Mouse (Mus musculus): ENCODE results near the gene Tpm1.

Tpm1 gene

DNA sequence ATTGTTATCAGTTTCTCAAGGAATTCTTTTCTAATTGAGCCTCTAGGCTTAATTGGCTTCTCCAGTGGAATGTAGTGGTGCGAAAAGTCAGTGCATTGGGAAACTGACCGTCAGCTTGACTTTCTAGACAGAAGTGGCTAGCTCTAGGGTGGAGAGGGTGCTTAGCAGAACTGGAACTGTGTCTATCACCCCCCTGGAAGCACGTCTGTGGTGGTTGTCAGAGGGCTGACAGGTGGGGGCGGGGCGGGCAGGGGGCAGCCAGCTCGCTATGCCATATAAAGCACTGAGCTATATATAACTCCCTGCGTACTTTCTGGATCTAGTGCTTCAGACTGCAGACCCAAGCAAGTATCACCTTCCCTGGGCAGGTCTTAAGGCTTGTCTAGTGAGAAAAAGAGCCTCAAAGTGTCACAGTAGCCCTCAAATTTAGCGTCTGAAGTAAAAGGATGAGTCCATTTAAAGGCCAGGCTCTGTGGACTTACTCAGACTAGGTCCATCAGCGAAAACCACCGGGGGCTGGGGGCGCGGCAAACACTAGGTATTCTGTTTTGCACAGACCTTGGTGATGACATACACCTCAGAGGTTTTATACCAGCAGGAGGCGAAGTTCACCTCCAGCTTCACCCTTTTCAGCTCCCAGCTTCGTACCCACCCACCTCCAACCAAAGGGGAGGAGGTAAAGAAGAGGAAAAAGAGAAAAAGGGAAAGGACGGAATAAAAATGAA lies 2.2 kb downstream of the Tpm1 start:
- DNase-seq (ENCODE audit: extremely low spot score, low spot score) = peak; percentile 30

- DNase-seq (ENCODE audit: extremely low spot score, low spot score) = no peak
These were observed 3.1 kb downstream of the Tpm1 start for GRCm38 (mm10) chr9:67045966-67046602.

DNA sequence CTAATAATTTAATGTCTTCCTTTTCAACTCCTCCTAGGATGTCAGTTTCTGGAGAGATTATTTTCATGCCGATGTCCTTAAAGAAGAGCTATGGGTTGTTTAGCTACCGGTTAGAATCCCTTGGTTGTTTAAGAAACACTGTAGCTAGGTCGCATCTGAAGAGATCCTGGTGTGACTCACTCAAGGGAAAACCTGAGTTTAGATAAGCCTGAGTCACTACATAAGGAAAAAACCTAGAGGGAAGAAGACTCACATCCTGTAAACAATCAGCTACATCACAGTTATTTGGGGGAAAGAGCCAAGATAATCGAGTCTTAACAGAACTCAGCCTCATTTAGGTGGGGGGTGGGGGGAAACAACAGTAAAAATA lies 3.9 kb downstream of the Tpm1 start:
- DNase-seq (ENCODE audit: extremely low spot score, low spot score) = no peak

DNA sequence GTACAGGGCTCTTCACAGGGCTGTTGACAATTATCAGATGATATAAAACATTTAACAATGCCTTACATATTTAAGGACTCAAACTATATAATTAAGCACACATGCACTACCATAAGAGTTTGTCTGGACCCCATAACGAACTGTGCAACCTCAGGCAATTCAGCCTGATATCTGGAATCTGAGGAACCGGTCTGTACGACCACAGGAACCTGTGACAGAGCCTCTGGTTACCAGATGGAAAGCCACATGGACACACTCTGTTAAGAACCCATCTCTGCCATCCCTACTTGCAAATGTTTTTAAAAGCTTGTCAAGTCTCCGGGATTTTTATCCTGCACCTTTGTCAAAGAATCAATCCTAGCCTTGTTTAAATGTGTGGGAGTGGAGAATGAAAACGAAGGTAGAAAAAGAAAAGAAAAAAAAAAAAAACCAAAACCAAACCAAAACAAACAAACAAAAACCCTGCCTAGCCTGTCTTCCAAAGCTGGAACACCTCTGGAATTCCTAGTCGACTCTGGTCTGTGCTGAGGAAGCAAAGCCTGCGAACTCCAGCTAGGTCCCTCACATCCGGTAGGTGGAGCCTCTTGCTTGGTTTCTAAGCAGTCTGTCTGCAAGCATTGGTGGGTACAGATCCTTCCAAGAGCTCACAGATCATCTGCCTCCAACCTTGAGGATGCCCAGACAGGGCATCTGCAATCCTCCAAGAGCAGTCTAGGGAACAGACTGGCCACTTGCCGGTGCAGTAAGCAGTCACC lies 4.5 kb downstream of the Tpm1 start:
- peak; percentile 59 for DNase-seq (ENCODE audit: extremely low spot score, low spot score)

DNA sequence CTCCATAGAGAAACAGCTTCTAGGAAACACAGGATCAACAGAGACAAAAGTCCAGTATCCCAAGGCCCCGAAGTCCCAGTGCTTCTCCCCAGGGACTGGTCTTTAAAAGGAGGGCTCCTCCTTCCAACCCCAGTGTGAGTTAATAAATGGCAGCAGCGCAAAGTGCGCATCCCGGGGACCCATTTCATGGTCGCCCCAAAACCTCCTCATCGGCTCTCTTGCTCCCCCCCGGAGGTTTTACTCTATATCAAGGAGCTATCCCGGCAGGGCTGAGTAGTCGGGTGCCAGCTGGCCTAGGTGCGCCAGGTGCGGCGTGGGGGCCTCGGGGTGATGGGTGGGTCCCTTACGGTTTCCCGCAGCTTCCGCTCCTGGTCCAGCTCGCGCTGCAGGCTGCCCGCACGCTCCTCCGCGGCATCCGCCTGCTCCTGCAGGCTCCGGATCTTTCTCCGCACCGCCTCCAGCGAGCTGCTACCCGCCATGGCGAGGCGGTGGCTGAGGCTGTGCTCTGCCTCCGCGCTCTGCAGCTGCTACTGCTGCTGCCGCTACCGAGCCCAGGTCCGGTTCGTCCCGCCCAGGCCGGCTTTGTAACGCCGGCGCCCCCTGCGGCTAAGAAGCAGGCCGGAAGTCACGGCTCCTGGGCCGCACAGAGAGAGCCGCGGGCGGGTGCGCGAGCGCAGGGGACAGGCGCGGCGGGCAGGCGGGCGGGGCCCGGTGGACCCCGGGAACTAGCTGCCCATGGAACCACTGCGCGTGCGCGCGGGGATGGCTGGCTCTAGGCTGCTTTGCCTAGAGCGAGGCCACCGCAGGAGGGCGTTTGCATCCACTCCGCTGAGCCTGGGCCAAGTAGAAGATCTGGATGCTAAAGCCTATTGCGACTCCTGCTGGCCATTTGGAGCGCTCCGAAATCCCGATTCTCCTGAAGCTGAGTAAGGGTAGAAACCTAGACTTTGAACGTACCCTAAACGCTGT lies 5.7 kb downstream of the Tpm1 start:
- peak; percentile 99 for DNase-seq (ENCODE audit: extremely low spot score, low spot score)

DNA sequence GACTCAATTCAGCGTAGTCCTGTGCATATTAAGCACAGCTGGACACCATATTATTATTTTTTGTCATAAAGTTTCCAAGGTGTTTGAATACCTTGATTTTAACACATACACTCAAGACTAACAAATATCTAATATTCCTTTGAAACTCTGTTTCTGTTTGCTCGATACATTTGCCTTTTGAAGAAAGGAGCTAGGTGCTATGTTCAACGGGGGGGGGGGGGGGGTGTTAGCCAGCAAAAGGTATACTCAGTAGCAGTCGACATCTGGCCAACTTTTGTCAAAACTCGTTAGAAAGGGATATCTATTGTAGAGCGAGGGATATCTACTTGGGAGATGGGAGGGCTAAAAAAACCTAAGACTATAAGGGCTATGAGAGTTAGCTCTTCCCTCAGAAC lies 6.4 kb downstream of the Tpm1 start:
- no peak for DNase-seq (ENCODE audit: extremely low spot score, low spot score)

GRCm38 (mm10) chr9:67041840-67042812 lies 7.1 kb downstream of the Tpm1 start:
- no peak for DNase-seq (ENCODE audit: extremely low spot score, low spot score)

DNA sequence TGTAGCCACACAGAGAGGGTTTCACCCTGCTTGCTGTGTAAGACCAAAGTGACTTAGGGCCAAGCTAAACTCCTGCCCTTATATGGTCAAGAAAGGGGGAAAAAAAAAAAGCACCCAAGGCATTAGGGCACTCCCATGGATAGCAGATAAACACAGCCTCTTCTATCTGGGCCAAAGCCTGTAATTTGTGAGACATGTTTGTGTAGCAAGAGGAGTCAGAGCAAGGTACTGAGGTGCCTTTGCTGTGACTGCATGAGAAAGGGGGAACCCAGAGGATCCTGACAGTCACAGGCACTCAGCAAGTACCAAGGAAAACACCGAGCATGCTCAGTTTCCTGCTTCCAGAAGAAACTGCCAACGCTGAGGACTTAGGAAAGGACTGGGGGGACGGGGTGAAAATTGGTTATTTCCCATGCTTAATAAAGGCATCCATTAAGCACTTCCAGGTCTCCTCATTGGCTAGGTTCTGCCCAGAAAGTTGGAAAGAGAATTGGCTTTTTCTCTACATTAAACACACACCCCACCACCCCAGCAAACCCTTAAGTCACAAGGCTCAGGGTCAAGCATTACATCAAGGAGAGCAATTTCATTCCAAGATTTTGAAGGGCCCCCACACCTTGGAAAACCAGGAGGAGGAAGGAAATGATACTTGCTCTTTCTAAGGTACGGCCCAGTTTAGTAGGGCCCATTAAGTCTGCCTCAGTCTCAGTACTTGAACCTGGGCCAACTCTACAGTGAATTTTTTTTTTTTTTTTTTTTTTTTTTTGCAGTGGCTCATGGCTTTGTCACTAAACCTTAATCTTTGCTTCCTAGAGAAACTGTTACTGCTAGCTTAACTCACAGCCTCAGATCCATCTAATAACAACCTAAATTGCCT lies 8.0 kb downstream of the Tpm1 start:
- no peak for DNase-seq (ENCODE audit: extremely low spot score, low spot score)

DNA sequence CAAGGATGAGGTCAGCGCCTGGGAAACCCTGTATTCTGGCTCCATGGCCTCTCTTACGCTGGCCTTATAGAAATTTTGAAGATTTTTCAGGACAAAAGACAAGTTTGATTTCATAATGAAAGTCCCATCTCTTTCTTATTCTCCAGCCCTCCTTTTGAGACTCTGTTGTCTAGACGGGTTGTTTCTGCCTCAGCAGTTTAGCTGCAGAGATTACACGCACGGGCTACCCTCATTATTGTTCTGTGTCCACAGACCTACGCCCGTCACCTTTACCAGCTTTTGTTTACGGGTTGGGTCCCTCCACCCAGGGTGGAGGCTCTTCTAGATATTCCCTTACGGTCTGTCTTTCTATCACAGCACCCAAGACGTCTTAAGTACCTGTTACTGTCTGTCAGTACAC lies 9.3 kb downstream of the Tpm1 start:
- DNase-seq (ENCODE audit: extremely low spot score, low spot score) = no peak

DNA sequence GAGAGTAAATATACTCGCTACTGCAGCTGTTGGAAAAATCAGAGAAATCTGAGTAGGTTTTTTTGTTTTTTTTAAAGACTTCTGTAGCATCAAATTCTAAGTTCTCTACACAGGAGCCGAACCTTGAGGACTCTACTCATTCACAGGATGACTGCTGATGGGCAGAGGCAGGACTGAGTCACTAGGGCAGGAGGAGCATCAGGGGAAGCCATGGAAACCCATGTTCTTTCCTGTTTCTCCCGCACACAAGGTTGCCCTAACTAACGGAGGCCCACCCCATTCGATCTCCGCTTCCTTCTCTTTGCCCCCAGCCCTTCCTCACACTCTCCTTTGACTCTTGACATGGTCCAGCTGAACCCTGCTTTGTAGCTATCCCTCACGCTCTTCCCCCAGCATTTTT lies 10.5 kb downstream of the Tpm1 start:
- DNase-seq (ENCODE audit: extremely low spot score, low spot score) = no peak

- no peak for DNase-seq (ENCODE audit: extremely low spot score, low spot score)
These were observed 11.5 kb downstream of the Tpm1 start for GRCm38 (mm10) chr9:67037666-67038065.

DNA sequence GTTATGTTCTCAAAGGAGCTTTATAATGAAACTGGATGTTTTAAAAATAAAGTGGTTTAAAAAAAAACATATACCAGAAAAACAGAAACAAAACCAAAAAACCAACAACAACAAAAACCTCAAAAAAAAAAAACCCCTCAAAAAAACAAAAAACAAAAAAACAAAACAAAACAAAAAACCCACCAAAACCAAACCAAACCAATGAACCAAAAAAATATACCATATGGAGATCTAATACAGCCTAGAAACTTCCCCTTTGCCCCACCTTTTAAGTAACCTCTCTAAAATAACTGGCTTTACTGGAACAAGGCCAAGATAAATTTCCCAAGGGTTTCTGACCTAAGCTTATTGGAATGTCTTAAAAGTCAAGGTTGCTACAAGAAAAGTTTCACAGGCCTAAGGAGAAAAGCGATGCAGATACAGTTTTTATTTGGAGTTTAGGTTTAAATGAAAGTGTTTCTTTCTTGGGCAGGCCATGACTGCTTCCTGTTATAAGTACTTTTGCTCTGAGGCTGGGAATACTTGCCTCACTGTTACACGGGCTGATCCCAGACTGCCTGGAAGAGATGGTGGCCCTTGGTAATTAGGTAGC lies 12.6 kb downstream of the Tpm1 start:
- DNase-seq (ENCODE audit: extremely low spot score, low spot score) = no peak

DNA sequence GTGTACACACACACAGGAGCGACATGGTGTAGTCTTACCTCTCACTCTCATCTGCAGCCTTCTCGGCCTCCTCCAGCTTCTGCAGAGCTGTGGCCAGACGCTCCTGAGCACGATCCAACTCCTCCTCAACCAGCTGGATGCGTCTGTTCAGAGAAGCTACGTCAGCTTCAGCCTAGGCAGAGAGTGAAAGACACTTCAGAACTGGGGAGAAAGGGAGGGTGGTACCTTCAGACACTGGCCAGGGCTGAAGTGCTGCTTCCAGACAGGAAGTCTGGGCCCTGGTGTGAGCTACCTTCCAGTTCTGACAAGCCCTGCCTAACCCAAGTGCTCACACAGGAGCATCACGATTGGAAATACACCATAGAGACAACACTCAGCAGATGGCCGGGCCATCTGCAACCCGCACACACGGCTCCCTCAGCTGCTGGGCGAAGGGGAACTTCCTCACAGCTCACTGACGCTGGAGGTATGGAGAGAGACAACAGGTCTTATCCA lies 13.2 kb downstream of the Tpm1 start:
- DNase-seq (ENCODE audit: extremely low spot score, low spot score) = no peak

DNA sequence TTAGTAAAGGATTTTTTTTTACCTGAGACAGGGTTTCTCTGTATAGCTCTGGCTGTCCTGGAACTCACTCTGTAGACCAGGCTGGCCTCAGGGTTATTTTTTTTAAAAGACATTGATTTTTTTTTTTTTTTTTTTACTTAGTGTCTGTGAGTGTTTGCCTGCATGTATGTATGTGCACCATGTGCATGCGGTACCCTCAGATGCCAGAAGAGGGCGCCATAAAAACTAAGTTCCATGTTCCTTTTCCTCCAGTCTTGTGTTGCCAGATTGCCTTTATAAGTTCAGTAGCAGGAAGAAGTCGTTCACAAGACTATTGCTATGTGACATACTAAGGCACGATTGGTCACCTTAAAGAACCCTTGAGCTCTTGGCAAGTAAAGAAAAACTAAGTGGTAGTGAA lies 14.5 kb downstream of the Tpm1 start:
- no peak for DNase-seq (ENCODE audit: extremely low spot score, low spot score)

- no peak for DNase-seq (ENCODE audit: extremely low spot score, low spot score)
These were observed 16.2 kb downstream of the Tpm1 start for GRCm38 (mm10) chr9:67033016-67033415.

DNA sequence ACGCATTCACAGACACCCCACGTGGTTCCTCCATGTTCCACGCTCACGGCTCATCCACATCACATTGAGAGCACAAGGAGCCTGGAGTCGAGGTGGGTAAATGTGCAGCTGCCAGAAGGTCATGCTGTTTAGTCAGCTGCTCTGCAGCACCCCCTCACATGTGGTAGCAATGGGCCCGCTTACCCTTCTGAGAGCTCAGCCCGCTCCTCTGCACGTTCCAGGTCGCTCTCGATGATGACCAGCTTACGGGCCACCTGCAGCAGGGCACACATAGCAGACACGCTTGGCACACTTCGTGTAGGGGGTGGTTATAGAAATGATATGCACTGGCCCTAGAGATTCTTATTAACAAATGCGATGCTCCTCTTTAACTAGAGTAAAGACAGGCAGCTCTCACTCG lies 16.6 kb downstream of the Tpm1 start:
- no peak for DNase-seq (ENCODE audit: extremely low spot score, low spot score)

- no peak for DNase-seq (ENCODE audit: extremely low spot score, low spot score)
These were observed 19.7 kb downstream of the Tpm1 start for GRCm38 (mm10) chr9:67029518-67029917.

GRCm38 (mm10) chr9:67028929-67029328 lies 20.3 kb downstream of the Tpm1 start:
- no peak for DNase-seq (ENCODE audit: extremely low spot score, low spot score)

Data from neural tube, embryonic 10.5 days (tissue).